Mouse (Mus musculus) G1E-ER4 (cell line): ENCODE data around the gene Ubtf. TPM values are rescaled to one million over a fixed set of nuclear protein-coding genes. Genes with fewer than 3 reads are reported as not detected.

Experiments used
- GATA1 ChIP-seq: IDR thresholded peaks from one replicate; pipeline ENCODE4 v1.8.0; 2012; ENCODE audit warnings: low read length, inconsistent platforms
- polyA plus RNA-seq: library from polyadenylated mRNA; stranded (reverse); fragments of >175 nt; gene quantifications from 2 replicates; pipeline ENCODE4 v1.2.3, GENCODE M21; 2012

Gene Ubtf
- polyA plus RNA-seq, 1 experiment: 263 TPM

DNA sequence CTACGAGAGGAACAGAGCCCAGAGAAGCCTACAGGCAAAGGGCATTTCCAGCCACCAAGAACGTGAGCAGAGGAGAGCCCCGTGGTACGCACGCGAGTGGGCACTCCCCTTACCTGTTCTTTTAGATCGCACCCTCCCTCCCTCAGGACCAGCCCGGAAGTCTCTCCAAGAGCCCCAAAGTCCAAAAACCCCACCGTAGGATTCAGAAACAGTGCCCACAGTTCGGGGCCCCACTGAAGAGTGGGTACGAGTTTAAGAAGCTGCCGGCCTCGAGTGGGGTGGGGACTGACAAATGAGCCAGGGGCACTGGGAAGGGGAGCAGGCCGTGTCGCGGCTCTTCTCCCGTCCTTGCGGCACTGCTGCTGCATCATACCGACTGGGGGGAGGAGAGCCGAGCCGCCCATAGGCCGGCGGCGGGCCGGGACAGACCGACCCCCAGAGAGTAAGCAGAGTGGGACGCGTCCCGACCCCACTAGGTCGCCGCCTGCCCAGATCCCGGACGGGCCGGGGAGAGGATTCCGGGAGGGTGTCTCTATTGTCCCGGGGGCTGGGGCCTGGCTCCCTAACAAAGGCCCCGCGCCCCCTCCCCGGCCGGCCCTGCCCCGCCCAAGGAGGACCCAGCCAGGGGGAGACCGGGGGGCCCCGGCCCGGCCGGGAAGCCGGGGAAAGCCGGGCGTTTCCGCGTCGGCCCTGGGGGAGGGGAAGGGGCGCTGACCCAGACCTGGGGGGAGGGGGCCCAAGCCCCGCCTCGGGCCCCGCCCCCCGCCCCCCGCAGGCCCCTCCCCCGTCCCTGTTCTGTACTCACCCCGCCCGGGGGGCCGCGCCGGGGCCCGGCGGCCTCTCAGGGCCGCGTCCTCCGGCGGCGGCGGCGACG, 23.7 kb downstream of the Ubtf start:
- TF ChIP-seq GATA1: no peak

DNA sequence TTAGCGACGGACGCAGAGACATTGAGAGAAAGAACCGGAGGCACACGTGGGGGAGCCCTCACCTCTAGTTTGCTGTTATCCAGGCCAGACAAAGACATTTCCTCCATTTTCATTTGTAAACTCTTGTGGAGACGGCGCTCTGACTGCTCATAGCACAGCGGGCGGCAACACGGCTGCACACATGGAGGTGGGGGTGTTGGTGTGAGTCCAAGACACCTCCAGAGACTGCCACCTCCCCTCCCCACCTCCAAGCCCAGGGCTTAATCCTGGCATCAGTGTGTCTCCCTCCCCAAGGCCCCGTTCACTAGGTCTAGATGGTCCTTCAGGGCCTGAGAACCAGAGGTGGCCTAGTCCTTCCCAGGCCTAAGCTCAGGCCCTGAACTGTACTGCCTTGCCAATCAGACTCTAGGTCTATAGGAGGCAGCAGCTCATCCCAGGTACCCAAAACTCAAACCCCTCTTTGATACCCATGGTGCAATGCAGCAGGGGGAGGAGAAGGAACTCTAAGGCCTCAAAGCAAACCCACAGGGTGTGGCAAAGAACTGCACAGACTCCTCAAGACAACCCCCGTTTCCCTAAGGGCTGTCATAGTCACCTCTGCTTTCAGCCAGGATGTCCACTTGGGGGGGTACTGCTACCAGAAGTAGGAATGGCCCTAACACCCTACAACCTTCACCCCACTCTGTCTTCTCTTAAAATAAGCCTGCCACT, 24.5 kb downstream of the Ubtf start:
- no peak for TF ChIP-seq GATA1

DNA sequence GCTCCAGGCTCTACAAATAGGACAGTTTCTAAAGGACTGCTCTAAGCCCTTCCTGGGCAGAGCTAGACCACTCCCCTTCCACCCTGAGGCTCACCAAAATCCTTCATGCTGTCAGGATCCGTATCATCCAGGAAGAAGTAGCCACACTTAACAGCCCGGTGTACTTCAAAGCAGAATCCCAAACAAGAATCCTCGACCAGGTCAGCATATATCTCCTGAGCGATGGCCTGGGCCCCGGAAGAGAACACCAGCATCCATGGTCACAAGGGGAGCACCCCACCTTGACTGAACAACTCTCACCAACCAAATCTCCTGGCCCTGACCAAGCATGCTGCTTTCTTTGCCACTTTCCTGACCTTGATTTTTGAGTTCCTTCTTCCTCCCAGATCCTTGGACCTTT, 25.1 kb downstream of the Ubtf start:
- no peak for TF ChIP-seq GATA1

DNA sequence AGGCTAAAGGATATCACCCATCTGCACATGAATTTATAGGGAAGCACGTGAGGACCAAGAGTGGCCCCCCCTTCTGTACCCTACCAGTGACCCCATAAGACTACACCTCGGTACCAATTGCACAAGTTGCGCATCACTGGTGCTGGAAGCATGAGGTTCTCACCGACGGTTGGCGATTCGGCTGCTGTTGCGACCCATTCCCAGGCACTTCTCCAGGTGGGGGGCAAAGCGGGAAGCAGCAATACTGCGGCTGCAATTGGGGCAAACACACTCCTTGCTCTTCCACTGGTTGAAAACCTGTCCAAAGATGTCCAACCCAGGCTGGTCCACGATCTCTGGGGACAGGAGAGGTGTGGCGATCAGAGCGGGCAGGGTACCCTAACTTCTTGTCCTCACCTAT, 25.6 kb downstream of the Ubtf start:
- TF ChIP-seq GATA1: no peak

DNA sequence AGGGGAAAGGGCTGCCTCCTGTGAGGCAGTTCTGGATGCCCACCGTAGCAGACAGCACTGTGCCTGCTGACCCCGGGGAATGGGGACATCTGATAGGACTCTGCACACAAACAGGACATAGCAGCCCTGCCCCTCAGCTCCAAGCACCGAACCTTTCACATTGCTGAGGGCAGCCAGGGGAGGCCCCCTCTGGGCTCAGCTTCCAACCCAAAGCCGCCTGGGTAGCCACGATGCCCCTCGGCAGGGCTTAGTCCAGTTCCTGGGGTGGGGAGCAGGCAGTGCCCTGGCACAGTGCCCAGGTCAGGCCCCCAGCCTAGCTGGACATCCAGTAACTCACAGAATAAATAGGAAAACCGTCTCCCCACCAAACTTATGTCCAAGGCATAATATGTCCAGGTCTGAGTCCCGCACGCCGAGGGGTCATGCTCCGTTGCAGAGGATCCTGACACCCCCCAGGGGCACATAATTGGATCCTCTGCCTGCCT, 28.4 kb downstream of the Ubtf start:
- no peak for TF ChIP-seq GATA1

DNA sequence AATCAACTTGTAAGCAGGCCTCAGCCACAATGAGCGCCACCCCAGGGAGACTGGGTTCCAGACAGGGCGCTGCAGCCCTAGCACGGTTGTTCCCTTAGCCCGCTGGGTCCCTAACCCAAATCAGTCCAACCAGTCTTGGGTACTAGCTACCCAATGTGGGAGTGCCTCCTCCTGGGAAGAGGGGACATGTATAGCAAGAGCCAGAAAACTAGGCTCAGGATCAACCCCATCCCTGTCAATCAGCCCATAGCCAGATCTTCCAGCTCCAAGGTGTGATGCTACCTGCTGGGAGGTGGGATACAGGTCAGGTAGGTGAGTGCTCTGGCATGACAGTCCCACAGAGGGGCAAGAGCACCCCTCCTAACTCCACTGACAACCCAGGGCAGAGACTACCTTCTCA, 29.4 kb downstream of the Ubtf start:
- TF ChIP-seq GATA1: no peak

DNA sequence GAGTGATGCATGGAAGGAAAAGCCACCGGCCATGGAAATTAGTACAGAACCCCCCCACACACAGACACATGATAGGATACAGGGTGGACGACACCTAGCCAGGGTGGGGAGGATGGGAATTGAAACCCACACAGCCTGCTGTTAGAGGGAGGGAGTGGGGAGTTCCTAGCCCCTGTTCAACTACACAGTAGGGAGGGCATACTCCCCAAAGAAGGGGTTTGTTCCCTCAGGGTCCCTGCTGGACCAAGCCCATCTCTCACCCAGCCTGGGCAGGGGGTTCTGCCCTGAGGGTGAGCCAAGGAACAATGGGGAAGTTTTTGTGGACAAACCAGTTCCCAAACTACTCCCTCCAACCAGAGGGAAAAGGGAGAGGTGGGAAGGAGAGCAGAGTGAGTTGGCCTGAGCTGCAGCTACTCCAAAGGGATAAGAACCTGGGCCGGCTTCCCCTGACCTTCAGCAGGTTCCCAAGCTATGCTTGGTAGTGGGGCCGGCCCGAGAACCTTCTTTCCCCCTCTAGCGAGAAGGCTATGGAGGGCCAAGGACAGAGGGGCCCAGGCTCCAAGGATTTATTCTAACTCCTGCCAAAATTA, 29.9 kb downstream of the Ubtf start:
- TF ChIP-seq GATA1: no peak

DNA sequence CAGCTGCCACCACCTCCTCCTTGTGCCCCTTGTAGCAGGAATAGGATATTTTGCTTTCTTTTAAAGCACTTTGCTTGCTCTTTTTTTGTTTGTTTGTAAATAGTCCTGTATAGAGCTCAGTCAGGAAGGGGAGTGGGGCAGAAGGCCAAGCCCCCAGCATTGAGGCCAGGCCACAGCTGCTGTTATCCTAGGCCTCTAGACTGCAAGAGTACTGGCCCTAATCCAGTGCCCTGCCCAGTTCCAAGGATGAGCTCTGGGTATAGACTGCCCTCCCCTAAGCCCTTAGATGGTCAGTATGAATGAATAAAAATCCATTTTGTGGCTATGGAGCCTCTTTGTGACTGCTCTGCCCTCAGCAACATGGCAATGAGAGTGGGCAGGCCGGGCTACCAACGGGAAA, 30.6 kb downstream of the Ubtf start:
- no peak for TF ChIP-seq GATA1

DNA sequence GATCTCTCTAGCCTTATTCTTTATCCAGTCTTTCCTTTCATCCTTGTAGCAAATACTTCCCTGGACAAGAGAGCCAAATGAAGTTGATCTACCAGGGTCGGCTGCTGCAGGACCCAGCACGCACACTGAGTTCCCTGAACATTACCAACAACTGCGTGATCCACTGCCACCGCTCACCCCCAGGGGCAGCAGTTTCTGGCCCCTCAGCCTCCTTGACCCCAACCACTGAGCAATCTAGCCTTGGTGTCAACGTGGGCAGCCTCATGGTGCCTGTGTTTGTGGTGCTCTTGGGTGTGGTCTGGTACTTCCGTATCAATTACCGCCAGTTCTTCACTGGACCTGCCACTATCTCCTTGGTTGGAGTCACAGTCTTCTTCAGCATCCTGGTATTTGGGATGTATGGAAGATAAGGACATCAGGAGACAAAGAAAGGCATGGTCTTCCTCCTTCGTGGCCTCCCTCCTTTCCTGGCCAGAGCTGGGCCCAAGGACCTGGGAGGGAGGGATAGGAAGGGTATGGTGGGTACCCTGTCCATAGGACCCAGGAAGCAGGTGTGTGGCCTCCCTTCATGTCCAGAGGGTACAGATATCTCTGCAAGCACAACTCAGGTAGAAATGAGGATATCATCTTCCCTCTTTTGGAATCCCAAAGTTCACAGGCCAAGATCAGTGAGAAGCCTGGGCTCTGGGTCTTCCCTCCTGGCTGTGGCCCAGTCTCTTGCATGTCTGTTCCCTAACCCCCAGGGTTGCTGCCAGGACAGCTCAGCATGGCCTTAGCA, 31.3 kb downstream of the Ubtf start:
- no peak for TF ChIP-seq GATA1

DNA sequence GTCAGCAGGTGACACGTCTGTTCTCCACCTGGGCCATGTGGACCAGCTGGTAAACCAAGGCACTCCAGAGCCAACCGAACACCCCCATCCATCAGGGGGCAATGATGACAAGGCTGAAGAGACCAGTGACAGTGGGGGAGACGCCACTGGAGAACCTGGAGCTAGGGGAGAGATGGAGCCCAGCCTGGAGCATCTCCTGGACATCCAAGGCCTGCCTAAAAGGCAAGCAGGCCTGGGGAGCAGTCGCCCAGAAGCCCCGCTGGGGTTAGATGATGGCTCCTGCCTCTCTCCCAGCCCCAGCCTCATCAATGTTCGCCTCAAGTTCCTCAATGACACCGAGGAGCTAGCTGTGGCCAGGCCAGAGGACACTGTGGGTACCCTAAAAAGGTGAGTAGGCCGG, 32.1 kb downstream of the Ubtf start:
- TF ChIP-seq GATA1: no peak

DNA sequence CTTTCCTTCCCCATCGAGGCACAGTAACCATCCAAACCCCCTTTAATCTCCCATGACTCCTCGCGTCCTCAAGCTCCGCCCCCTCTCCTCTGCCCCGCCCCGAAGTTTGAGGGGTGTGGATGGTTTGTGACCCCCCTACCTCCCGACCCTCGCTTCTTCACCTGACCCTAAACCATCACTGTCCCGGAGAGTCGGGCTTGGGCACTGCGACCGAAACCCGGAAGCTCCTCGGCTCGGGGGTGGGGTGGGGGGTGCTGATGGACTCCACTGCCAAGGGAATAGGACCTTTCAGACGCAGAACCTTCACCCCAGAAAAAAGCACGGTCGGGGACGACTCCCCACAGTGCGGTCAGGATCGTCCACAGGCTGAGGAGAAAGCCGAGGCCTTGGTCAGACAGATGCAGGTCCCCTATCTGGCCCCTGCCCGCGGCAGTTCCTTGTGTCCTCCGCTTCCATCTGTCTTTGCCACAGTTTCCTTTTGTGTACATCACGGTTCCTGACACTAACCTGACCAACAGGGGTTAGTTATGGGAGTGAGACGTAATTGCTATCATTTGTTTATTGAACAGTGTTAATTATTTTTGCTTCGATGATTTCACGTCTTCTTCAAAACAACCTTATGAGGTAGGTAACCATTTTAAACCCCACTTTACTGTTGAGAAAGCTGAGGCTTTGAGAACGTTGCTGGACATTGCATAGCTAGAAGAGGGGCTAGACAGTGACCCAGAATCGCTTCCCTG, 34.3 kb downstream of the Ubtf start:
- no peak for TF ChIP-seq GATA1

DNA sequence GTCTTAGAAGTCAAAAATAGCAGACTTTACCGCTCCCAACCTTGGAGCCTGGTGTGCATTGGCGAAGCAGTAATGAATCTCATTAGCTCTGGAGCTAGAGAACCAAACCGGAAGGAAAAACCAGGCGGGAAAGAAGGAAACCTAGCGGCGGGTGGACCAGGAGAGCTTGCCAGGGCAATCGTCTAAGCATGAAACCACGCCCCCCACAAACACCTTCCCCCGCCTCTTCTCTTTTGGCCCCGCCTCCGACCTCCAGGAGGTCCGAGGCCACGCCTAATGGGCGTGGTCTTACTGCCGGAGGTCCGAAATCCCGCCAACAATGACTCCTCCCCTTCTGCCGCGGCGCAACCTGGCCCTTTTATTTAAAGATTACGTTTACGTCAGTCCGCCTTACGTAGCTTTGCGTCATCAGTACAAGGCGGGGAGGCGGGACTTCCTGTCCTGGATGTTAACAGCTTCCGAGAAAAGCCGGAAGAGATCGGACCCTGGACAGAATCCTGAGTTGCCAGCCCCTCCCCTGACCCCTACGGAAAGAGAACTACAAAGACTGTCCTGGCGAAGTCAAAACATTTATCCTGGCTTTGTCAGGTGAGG, 34.9 kb downstream of the Ubtf start, which contains the start of gene Tmub2:
Tmub2 (plus strand) TSS at position 431 of the 594 bp plus-strand sequence.
- TF ChIP-seq GATA1: no peak

DNA sequence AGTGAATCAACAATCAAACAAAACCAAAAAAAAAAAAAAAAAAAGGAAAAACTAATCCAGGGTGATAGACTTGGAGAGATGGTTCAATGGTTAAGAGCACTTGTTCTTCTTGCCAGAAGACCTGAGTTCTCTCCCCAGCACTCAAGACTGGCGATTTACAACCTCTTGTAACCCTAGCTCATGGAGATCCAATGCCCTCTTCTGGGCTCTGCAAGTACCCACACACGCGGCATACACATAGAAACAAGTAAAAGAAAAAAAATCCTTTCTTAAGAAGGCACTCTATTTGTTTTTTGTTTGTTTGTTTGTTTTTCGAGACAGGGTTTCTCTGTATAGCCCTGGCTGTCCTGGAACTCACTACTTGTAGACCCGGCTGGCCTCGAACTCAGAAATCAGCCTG, 35.6 kb downstream of the Ubtf start:
- TF ChIP-seq GATA1: no peak

DNA sequence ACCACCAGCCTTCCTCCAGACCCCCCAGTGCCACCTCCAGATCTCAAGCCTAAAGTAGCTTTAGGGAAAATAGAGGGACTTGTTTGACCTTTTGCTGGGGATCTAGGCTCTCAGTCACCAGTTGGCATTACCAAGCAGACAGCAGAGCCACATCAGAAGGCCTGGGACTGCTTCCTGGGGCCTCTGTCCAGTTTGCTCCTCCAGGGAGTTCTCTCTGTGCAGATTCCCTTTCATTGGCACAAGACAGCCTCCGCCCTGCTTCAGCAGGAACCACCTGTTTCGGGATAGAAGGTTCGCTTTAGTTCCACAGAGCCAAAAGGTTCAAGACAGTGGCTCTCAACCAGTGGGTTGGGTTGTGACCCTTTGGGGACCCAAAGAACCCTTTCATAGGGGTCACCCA, 39.9 kb downstream of the Ubtf start:
- no peak for TF ChIP-seq GATA1

DNA sequence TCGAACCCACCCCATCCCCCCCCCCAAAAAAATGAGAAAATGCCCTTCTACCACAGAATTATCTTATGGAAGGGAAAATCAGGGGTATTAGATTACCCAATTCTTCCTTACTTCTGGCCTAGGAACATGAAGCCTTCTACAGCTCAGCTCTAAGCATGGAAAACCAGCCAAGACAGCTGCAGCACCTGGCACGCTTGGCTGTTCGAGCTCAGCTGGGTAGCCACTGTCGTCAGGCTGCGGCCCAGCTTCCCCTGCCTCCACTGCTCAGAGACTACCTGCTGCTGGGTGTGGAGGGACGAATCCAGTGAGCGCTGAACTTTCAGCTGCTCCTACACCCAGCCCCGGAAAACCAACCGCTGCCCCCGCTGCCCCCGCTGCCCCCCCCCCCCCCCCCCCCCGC, 41.8 kb downstream of the Ubtf start:
- no peak for TF ChIP-seq GATA1
